Mouse (Mus musculus) limb, embryonic 13.5 days (tissue): ENCODE results near the gene Ak4. TPM values are rescaled to one million over a fixed set of nuclear protein-coding genes. Genes with fewer than 3 reads are reported as not detected.
A peak's percentile ranks its signal among the peaks of the same experiment; 100 is the strongest.

Experiments
- ATAC-seq: fragments of 200-750 bp; cut with Nextera tagmentation; 2 replicates; pipeline ENCODE4 v1.8.0; 2017; ENCODE audit warnings: low read depth, moderate number of reproducible peaks, moderate TSS enrichment; ENCODE audit not compliant: low FRiP score
- H3K27ac ChIP-seq: fragments of 300-500 bp; sonication (generic); 2 replicates; pipeline ENCODE4 v1.5.1; 2015; ENCODE audit warnings: inconsistent platforms, mild to moderate bottlenecking, moderate library complexity
- H3K27me3 ChIP-seq: fragments of 300-500 bp; sonication (generic); 2 replicates; pipeline ENCODE4 v1.6.1; 2015; ENCODE audit warnings: mild to moderate bottlenecking, inconsistent platforms
- H3K36me3 ChIP-seq: fragments of 300-500 bp; sonication (generic); 2 replicates; pipeline ENCODE4 v1.6.1; 2015; ENCODE audit warnings: inconsistent platforms, mild to moderate bottlenecking, moderate library complexity
- H3K4me1 ChIP-seq: fragments of 300-500 bp; sonication (generic); 2 replicates; pipeline ENCODE4 v1.6.1; 2015; ENCODE audit warnings: inconsistent platforms
- H3K4me2 ChIP-seq: fragments of 300-500 bp; sonication (generic); replicated peaks from 2 replicates; pipeline ENCODE4 v1.6.1; 2015; ENCODE audit warnings: inconsistent platforms, mild to moderate bottlenecking, moderate library complexity
- H3K4me3 ChIP-seq: fragments of 300-500 bp; sonication (generic); 2 replicates; pipeline ENCODE4 v1.5.1; 2015; ENCODE audit warnings: moderate library complexity, mild to moderate bottlenecking, inconsistent platforms
- H3K9ac ChIP-seq: fragments of 300-500 bp; sonication (generic); 2 replicates; pipeline ENCODE4 v1.6.1; 2015; ENCODE audit warnings: mild to moderate bottlenecking, inconsistent platforms
- H3K9me3 ChIP-seq: fragments of 300-500 bp; sonication (generic); 2 replicates; pipeline ENCODE4 v1.6.1; 2016; ENCODE audit warnings: inconsistent platforms
- WGBS: fragments of 180-500 bp; shearing (Covaris S2); methylation state at CpG from one replicate; pipeline ENCODE4 v1.1.7; 2015; 5-methylcytosine and 5-hydroxymethylcytosine counted together
- polyA plus RNA-seq: library from polyadenylated mRNA; unstranded; fragments of >200 nt; fragmentation: Nextera tagmentation; extraction: Ambion mirVana; gene quantifications from 2 replicates; pipeline ENCODE4 v1.2.1, GENCODE M21; 2015

Ak4 gene
- polyA plus RNA-seq, 1 experiment from 2014 or later, result 12.1 TPM

DNA sequence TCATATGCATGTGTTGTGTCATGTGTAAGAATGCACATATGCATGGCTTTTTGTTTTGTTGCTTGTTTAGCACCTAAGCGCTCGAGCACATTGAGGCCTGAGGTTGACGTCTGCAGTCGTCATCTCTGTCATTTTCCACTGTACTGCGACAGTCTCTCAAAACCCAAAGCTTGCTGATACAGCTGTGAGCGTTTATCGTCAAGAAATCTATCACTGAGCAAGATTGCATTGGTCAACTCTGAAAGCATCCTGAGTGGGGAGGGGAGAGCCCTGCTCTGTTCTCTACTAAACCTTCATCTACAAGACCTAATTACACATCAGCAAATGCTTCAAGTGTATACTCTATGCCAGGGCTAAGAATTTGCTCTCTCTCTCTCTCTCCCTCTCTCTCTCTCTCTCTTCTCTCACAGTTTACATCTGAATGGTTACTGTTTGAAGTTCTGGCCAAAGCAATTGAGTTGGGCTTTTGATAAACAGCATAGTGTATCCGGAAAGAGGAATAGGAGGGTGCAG is 24.0 kb upstream of the Ak4 start:
- Histone ChIP-seq H3K27ac (no peak overlapping the region), H3K27me3 (no peaks in the 10 kb centered on the region), H3K4me2 (no peak overlapping the region), H3K4me3 (no peak overlapping the region), H3K9me3 (no peaks in the 10 kb centered on the region), H3K4me1 (no peaks in the 10 kb centered on the region), H3K36me3 (no peaks in the 10 kb centered on the region), H3K9ac (no peak overlapping the region)
- 84% methylated on average over 8 of the region's 8 CpGs for WGBS
- ATAC-seq, result no peak

DNA sequence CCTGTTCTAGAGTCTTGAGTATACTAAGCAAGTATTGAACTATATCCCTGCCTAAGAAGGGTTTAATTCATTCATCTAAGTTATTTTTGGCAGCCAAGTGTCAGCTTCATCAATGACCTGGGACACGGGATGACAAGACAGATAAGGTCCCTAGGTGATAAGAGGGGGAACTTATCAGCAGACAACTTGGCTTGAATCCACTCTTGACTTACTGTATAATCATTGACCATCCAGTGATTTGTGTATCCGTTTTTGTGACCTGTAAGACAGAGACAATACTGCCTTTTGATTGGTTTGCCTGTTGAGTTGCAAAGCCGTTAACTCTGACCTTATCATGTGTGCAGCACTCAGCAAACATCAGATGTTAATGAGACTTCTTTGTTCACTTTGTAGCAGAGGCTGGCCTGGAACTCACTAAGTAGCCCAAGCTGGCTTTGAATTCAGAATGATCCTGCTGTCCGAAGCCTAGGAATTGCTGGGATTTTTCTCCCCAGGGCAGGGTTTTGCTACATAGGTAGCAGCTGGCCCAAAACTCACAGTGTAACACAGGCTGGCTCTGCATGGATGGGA is 19.0 kb upstream of the Ak4 start:
- WGBS, result 80% methylated on average over 4 of the region's 4 CpGs
- H3K4me1 ChIP-seq, result peaks cover 11% of the 10 kb centered on the region
- H3K4me2 ChIP-seq, result no peak overlapping the region
- ATAC-seq, result no peak
- H3K9ac ChIP-seq, result no peak overlapping the region
- H3K36me3 ChIP-seq, result no peaks in the 10 kb centered on the region
- H3K4me3 ChIP-seq, result no peak overlapping the region
- H3K27me3 ChIP-seq, result no peaks in the 10 kb centered on the region
- H3K27ac ChIP-seq, result no peak overlapping the region
- H3K9me3 ChIP-seq, result no peaks in the 10 kb centered on the region

DNA sequence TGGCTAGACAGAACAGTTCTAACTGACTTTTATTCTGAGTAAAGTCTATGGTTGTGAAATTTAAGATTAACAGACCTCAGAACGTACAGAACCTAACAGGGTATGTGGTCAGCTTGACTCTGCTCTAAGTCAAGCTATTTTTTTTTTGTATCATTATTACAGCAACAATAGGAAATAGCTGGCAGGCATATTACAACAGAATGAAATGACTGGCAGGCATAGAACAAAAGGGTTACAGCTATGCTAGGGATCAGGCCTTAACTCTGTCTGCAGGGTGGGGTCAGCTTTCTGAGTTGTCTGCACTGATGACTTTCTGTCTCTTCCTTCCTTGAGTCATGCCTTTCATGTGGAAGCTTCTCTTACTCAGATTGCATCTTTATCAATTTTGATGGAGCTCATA is 17.1 kb upstream of the Ak4 start:
- H3K27me3 ChIP-seq, result no peaks in the 10 kb centered on the region
- ATAC-seq, result no peak
- no peak overlapping the region for H3K4me2 ChIP-seq
- H3K4me3 ChIP-seq, result no peak overlapping the region
- peaks cover 18% of the 10 kb centered on the region for H3K4me1 ChIP-seq
- no peaks in the 10 kb centered on the region for H3K36me3 ChIP-seq
- H3K9me3 ChIP-seq, result no peaks in the 10 kb centered on the region
- 67% methylated on average over 1 of the region's 1 CpGs for WGBS
- no peak overlapping the region for H3K9ac ChIP-seq
- H3K27ac ChIP-seq, result no peak overlapping the region

DNA sequence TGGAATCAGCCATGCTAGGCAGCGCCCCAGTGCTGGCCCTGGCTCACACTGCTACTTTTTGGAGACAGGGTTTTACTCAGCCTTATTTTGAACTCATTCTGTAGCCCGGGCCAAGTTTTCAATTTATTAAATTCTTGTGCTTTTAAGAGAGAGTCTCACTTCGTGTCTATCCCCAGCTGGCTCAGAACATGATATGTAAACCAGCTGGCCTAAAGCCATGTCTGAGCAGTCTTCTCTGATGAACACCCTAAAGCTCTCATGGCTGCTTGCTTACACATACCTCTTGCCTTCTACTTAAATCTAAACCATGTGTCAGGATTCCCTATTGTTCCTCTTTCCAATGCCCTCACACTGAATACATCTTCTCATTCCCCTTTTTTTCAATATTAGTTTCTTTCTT is 14.2 kb upstream of the Ak4 start:
- peaks cover 18% of the 10 kb centered on the region for H3K4me1 ChIP-seq
- H3K27me3 ChIP-seq, result no peaks in the 10 kb centered on the region
- H3K4me2 ChIP-seq, result no peak overlapping the region
- H3K36me3 ChIP-seq, result no peaks in the 10 kb centered on the region
- WGBS, result 33% methylated on average over 3 of the region's 3 CpGs
- H3K9ac ChIP-seq, result no peak overlapping the region
- H3K9me3 ChIP-seq, result no peaks in the 10 kb centered on the region
- H3K27ac ChIP-seq, result peak overlapping the region; percentile 16; the same call in 1 of the 2 replicates
- peak; percentile 95 for ATAC-seq
- no peak overlapping the region for H3K4me3 ChIP-seq

DNA sequence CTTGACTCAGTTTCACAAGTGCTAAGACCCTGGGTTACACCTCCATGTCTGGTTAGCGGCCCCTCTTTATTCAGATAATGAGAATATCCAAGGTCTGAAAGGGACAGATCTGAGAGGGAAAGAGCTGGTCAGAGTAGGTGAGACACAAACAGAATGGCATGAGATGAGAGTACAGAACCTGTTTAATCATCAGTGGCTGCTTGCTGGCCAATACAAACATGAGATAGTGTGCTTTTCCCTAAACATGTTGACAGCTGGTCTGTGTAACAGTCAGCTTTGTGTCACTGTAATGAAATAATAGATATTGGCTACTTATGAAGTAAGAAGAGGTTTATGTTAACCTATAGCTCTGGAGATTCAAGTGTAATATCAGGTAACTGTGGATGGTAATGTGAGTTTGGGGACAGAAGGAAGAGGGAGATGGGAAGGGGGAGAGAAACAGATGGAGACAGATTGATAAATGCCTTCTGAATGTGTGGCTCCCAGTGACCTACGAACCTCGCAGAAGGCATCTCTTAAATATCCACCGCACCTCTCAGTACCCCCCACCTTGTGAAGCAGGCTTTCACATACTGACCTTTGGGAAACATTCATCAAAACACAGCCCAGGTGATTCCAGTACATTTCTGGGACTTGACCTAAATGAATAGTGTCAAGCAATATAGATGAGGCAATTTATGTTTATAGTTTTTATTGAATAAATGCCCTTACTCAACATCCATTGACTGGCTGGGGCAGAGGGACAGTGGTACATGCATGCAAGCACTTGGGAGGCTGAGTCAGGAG is 12.5 kb upstream of the Ak4 start:
- Histone ChIP-seq H3K4me1 (peaks cover 18% of the 10 kb centered on the region), H3K27me3 (no peaks in the 10 kb centered on the region), H3K36me3 (no peaks in the 10 kb centered on the region), H3K27ac (no peak overlapping the region), H3K9me3 (no peaks in the 10 kb centered on the region), H3K4me3 (no peak overlapping the region), H3K4me2 (no peak overlapping the region), H3K9ac (no peak overlapping the region)
- no peak for ATAC-seq
- WGBS, result 90% methylated on average over 4 of the region's 4 CpGs

DNA sequence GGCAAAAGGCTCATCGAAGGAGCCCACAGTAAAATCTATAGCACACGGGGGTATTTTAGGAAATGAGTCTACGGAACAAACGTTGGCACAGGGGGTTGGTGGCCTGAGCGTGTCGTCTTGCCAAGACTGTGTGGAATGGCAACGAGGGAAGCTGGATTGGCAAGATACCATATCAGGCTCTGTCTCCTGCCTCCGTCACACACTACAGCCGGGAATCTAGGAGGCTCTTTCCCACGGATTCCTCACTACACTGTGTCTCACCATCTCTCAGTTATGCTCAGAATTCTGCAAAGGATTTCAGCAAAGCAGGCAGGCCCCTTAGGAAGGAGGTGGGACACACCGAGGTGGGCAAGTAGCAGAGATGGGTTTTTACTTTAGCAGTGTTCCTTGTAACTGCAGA is 2.1 kb upstream of the Ak4 start:
- no peak for ATAC-seq
- Histone ChIP-seq H3K4me2 (no peak overlapping the region), H3K9ac (no peak overlapping the region), H3K4me3 (no peak overlapping the region), H3K4me1 (peaks cover 11% of the 10 kb centered on the region), H3K27ac (no peak overlapping the region), H3K9me3 (no peaks in the 10 kb centered on the region), H3K36me3 (no peaks in the 10 kb centered on the region), H3K27me3 (peaks cover 6% of the 10 kb centered on the region; the same call in 1 of the 2 replicates)
- WGBS, result 86% methylated on average over 11 of the region's 11 CpGs

DNA sequence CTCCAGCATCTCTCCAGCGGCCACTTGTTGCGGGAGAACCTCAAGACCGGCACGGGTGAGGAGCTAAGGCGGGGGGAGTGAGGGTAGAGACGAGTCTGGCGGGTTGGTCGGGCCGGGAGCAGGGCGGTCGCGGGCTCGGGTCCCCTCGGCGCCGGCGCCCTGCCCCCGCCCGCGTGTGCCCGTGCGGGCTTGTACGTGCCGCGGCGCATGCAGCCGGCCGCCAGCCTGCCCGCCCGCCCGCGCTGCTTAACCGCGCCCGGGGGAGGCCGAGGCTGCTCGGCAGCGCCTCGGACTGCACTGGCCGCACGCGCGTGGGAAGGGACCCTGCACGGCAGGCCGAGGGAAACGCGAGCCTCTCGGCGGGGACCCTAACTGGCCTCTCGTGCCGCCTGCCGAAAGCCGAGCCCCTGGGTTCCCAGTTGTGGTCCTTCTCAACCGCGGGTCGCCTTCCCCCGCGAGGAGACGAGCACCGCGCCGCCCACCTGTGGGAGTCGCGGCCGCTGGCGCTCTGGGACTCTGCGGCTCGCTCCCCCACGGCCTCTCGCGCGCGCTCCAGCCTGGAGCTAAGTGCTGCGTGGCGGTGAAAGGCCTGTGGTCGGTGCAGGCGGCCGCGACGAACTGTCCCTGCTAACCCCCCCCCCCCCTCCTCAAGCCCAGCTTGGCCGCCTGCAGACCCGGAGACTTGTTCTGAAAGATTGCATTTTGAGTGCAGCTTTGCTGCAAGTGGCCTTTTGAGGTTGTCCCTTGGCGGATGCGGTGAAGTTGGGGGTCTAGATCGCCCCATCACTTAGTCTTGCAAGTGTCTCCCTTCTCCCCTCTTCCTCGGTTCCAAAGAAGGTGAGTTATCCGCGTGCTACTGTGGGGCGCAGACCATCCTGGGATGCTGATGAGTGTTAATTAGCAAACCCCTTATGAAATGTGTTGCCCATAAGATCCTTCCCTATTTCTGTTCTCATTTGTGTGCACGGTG is 1.1 kb downstream of the Ak4 start:
- H3K4me2 ChIP-seq, result peak overlapping the region; percentile 87
- H3K36me3 ChIP-seq, result no peaks in the 10 kb centered on the region
- peak overlapping the region; percentile 85 for H3K9ac ChIP-seq
- H3K27ac ChIP-seq, result peak overlapping the region; percentile 48
- H3K4me3 ChIP-seq, result peak overlapping the region; percentile 80
- ATAC-seq, result peak; percentile 77
- peaks cover 6% of the 10 kb centered on the region; the same call in 1 of the 2 replicates for H3K27me3 ChIP-seq
- no peaks in the 10 kb centered on the region for H3K9me3 ChIP-seq
- peaks cover 22% of the 10 kb centered on the region for H3K4me1 ChIP-seq
- WGBS, result under 1% methylated on average over 90 of the region's 90 CpGs

DNA sequence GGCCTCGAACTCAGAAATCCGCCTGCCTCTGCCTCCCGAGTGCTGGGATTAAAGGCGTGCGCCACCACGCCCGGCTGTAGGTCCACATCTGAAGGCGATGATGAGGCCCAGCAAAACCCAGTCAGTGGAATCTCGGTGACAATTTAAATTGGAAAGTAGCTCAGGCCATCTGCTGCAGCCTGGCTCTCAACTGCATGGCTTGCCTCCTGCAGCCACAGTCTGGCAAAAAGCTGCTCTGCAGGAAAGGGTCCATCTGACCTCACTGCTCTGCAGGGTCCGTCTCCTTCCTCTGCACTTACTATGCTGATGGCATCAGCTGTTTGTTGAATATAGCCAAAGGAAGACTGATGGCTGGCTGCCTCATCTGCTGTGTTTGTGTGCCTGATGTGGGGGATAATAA is 3.9 kb downstream of the Ak4 start:
- no peak overlapping the region for H3K9ac ChIP-seq
- H3K36me3 ChIP-seq, result no peaks in the 10 kb centered on the region
- H3K27me3 ChIP-seq, result peaks cover 6% of the 10 kb centered on the region; the same call in 1 of the 2 replicates
- H3K4me2 ChIP-seq, result no peak overlapping the region
- H3K4me1 ChIP-seq, result peaks cover 32% of the 10 kb centered on the region
- H3K4me3 ChIP-seq, result no peak overlapping the region
- ATAC-seq, result no peak
- no peaks in the 10 kb centered on the region for H3K9me3 ChIP-seq
- WGBS, result 89% methylated on average over 10 of the region's 10 CpGs
- H3K27ac ChIP-seq, result no peak overlapping the region

DNA sequence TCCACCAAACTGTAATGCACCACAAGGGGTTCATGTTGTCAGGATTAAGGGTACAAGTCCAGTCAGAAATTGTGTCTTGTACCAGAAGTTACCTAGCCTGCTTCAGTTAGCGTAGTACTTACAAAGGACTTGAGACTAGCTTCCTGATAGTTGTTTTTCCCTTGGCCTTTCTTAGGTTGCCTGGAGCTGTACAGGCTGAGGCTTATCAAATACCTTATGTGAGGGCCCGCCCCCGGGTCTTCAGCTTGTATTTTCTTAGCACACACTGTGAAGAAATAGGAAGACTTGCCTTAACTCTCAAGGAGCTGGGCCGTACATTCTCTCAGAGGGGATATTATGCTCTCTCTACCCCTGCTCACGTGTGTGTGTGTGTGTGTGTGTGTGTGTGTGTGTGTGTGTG is 4.5 kb downstream of the Ak4 start:
- no peaks in the 10 kb centered on the region for H3K36me3 ChIP-seq
- no peak overlapping the region for H3K9ac ChIP-seq
- no peak overlapping the region for H3K27ac ChIP-seq
- H3K9me3 ChIP-seq, result no peaks in the 10 kb centered on the region
- 92% methylated on average over 5 of the region's 5 CpGs for WGBS
- H3K4me2 ChIP-seq, result no peak overlapping the region
- peaks cover 32% of the 10 kb centered on the region for H3K4me1 ChIP-seq
- H3K4me3 ChIP-seq, result no peak overlapping the region
- ATAC-seq, result no peak
- peaks cover 6% of the 10 kb centered on the region; the same call in 1 of the 2 replicates for H3K27me3 ChIP-seq

DNA sequence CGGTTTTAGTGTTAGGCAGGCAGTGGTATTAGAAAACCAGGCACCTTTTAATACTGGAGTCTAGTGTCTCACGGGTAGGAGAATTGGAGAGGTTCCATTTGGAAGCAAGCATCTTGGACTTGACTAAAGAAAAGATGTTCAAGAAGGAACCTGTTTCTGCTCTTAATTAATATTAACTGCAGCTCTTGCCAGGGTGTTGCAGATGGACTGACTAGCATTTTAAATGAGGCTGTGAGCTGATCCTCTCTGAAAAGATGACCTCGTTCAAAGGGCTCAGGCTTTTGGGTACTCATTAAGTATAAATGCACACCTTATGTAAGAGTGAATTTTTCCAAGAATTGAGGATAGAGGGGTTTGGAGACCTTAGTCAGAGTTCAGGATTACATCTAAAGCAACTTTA is 5.4 kb downstream of the Ak4 start:
- Histone ChIP-seq H3K9me3 (no peaks in the 10 kb centered on the region), H3K4me2 (no peak overlapping the region), H3K36me3 (no peaks in the 10 kb centered on the region), H3K27me3 (peaks cover 6% of the 10 kb centered on the region; the same call in 1 of the 2 replicates), H3K9ac (no peak overlapping the region), H3K4me1 (peaks cover 35% of the 10 kb centered on the region), H3K4me3 (no peak overlapping the region), H3K27ac (no peak overlapping the region; the same call in 1 of the 2 replicates)
- 69% methylated on average over 3 of the region's 3 CpGs for WGBS
- ATAC-seq, result no peak

DNA sequence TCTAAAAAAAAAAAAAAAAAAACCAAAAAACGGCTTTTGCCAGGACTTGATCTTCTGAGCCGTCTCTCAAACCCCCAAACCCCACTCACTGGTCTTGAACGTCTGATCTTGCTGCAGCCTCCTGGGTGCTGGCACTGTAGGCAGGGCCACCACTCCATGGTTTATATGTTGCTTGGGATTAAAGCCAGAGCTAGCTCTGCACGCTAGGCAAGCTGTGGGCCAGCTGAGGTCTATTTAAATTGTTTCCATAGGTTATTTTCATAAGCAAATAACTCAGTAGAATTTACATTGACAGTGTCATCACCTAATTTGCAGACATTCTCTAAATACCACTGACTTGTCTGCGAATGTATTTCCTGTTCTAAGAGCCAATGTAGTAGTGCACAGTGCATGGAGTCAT is 6.0 kb downstream of the Ak4 start:
- Histone ChIP-seq H3K36me3 (no peaks in the 10 kb centered on the region), H3K9ac (no peak overlapping the region), H3K4me2 (no peak overlapping the region), H3K4me3 (no peak overlapping the region), H3K27me3 (peaks cover 6% of the 10 kb centered on the region; the same call in 1 of the 2 replicates), H3K27ac (no peak overlapping the region), H3K9me3 (no peaks in the 10 kb centered on the region), H3K4me1 (peaks cover 35% of the 10 kb centered on the region)
- ATAC-seq, result no peak
- 56% methylated on average over 5 of the region's 5 CpGs for WGBS

DNA sequence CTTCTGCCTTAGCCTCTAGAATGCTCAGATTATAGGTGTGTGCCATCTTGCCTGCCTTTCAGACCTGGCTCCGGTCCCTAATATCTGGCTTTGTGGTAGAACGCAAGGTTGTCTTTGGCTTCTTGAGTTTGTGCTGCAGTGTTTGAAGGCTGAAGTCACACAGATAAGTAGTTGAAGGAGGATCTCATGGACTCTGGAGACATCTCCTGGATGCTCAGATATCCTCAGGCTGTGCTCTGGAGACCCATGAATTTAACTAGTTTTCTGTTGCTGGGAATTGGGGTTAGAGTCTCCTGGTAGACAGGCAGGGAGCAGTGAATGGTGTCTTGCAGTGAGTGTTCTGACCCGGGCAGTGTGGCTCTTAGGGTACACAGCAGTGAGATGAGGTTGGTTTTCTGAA is 6.6 kb downstream of the Ak4 start:
- Histone ChIP-seq H3K27ac (no peak overlapping the region), H3K4me1 (peaks cover 32% of the 10 kb centered on the region), H3K27me3 (peaks cover 6% of the 10 kb centered on the region; the same call in 1 of the 2 replicates), H3K9me3 (no peaks in the 10 kb centered on the region), H3K4me3 (no peak overlapping the region), H3K9ac (no peak overlapping the region), H3K4me2 (no peak overlapping the region), H3K36me3 (0 out of 2 replicates have a peak, but pooled peaks cover 1% of the 10 kb centered on the region)
- 89% methylated on average over 3 of the region's 3 CpGs for WGBS
- ATAC-seq, result no peak
